Mouse (Mus musculus): ENCODE measurements around the gene Echs1.
"Not testable (repeated sequence)": the region's sequence is repeated elsewhere in the genome, so short reads cannot be mapped to it uniquely, and the experiment has no call there.

The Echs1 gene

GRCm38 (mm10) chr7:140116329-140117054, at the start of gene Echs1:
Gene Echs1, minus strand, starts transcription at chr7:140116476.
- DNase-seq: peak; percentile 82 to 86

GRCm38 (mm10) chr7:140164664-140165063, 48.4 kb upstream of the Echs1 start, which contains the start of gene Olfr522:
Gene Olfr522, minus strand, starts transcription at chr7:140164764.
- DNase-seq: no peak

- DNase-seq: no peak
These were observed 44.1 kb upstream of the Echs1 start for GRCm38 (mm10) chr7:140160363-140160762.

GRCm38 (mm10) chr7:140154218-140154927, 38.1 kb upstream of the Echs1 start, which contains the start of gene Sprn:
Gene Sprn, minus strand, starts transcription at chr7:140154877.
- peak; percentile 70 to 74 for DNase-seq

GRCm38 (mm10) chr7:140153829-140154217, 37.5 kb upstream of the Echs1 start:
- DNase-seq: no peak

- peak; percentile 62 for DNase-seq
These were observed 37.1 kb upstream of the Echs1 start for GRCm38 (mm10) chr7:140153383-140153782.

GRCm38 (mm10) chr7:140144550-140144949, 28.3 kb upstream of the Echs1 start:
- no peak for DNase-seq

- DNase-seq: peak; percentile 71 to 76
These were observed 25.1 kb upstream of the Echs1 start for GRCm38 (mm10) chr7:140141350-140141749.

- DNase-seq: no peak
These were observed 21.7 kb upstream of the Echs1 start for GRCm38 (mm10) chr7:140138021-140138310.

GRCm38 (mm10) chr7:140137135-140138020, 21.1 kb upstream of the Echs1 start, which contains the start of gene Mtg1:
Gene Mtg1, plus strand, starts transcription at chr7:140137564.
- DNase-seq: peak; percentile 97 to 99

- no peak for DNase-seq
These were observed 19.0 kb upstream of the Echs1 start for GRCm38 (mm10) chr7:140135106-140135770.

GRCm38 (mm10) chr7:140134033-140134432, 17.8 kb upstream of the Echs1 start:
- not testable (repeated sequence) for DNase-seq

GRCm38 (mm10) chr7:140132184-140132583, 15.9 kb upstream of the Echs1 start:
- DNase-seq: not testable (repeated sequence)

GRCm38 (mm10) chr7:140127911-140128310, 11.6 kb upstream of the Echs1 start:
- DNase-seq: no peak

GRCm38 (mm10) chr7:140126934-140127333, 10.7 kb upstream of the Echs1 start:
- DNase-seq: no peak

GRCm38 (mm10) chr7:140126022-140126350, 9.7 kb upstream of the Echs1 start:
- DNase-seq: no peak

GRCm38 (mm10) chr7:140125278-140126021, 9.2 kb upstream of the Echs1 start:
- DNase-seq: peak; percentile 87 to 93

- no peak for DNase-seq
These were observed 8.1 kb upstream of the Echs1 start for GRCm38 (mm10) chr7:140124382-140124781.

- no peak for DNase-seq
These were observed 6.5 kb upstream of the Echs1 start for GRCm38 (mm10) chr7:140122765-140123164.

GRCm38 (mm10) chr7:140121338-140121910, 5.1 kb upstream of the Echs1 start:
- DNase-seq: no peak

GRCm38 (mm10) chr7:140120484-140120883, 4.2 kb upstream of the Echs1 start:
- DNase-seq: no peak
